Mouse (Mus musculus) heart, adult 9 months (tissue): Measurements from ENCODE around the gene Macf1.

Experiments used
- DNase-seq, 2 experiments: peaks; one replicate each; pipeline ENCODE4 v3.0.0; 2022; ENCODE audit warnings: low spot score in 2 of 2

The Macf1 gene

DNA sequence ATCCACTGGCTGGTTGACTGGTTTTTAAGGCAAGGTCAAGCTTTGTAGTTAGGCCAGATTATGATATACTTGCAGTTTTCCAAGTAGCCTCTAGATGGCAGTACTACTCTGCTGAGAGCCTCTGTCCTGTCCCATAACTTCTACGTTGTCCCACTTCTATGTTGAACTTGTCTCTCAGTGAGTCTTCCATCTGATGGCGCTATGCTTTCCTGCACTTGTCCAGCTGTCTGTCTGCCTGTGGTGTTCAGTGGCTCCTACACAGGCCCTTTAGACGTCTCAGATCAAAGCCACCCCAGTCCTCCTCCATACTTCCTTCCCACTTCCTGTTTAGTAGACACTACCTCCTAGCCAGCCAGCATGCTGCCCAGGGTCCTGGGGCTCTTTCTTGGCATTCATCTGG lies 378.4 kb downstream of the Macf1 start:
- peak in 1 of 2 experiments; percentile 54 for DNase-seq
